Mouse (Mus musculus): ENCODE measurements around the gene Atp6v1b1.

DNA sequence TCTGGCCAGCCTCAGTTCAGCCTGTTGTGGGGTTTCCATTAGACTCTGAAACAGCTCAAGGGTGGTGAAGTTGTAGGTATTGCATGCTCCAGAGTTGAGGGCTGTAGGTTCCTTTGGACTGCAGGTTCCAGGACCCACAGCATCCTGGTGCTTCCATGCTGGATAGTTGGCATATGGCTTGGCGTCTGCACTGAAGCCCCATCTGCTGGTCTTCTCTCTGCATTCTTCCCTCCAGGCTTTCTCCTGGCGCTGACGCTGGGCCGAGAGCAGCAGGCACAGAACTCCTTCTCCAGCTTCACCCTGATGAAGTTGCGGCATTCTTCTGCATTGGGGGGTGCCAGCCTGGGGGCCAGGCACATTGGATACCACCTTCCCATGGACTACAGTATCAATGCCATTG, 59.2 kb downstream of the Atp6v1b1 start:
- TF ChIP-seq CTCF (IDR thresholded peaks at IDR 0.05; ENCODE audit: low read depth), result no peak
- TF ChIP-seq EP300 (IDR thresholded peaks at IDR 0.05; ENCODE audit: low read depth), result no peak
